In genomic region chr11:119043761-119044550, GRCm38 (mm10) we compare ENCODE assay signal across 8 mouse cellular contexts. TPM values are rescaled to one million over a fixed set of nuclear protein-coding genes. Genes with fewer than 3 reads are reported as not detected.
A peak's percentile ranks its signal among the peaks of the same experiment; 100 is the strongest.
DNase-seq lines count a peak whose midpoint lies in the region; ATAC-seq lines count a peak whose summit lies in the region.

No protein-coding gene starts in this region.

- H3K9me3 ChIP-seq in kidney, embryonic 16.5 days (ENCODE audit: low read length) = no peaks in the 10 kb centered on the region
- H3K9me3 ChIP-seq in liver, embryonic 16.5 days (replicated peaks; ENCODE audit: control insufficient read depth, low read length) = no peaks in the 10 kb centered on the region

- peak overlapping the region; percentile 30; the same call in 1 of the 2 replicates for H3K4me2 ChIP-seq in kidney, embryonic 16.5 days (replicated peaks; ENCODE audit: low read depth, low read length)
- H3K4me2 ChIP-seq in liver, embryonic 16.5 days (ENCODE audit: low read depth, low read length) = 0 out of 2 replicates have a peak overlapping the region, but pooled peaks have one; percentile 22

- 5% methylated on average over 10 of the region's 10 CpGs for WGBS in kidney, embryonic 16.5 days
- WGBS in liver, embryonic 16.5 days (ENCODE audit: insufficient replicate concordance) = 5% methylated on average over 10 of the region's 10 CpGs

- DNase-seq in kidney, adult 8-10 months = no peak
- peak; percentile 61 for DNase-seq in NIH3T3 (ENCODE audit: low read depth)
- peak; percentile 68 for DNase-seq in embryo, embryonic 9.5 days (ENCODE audit: extremely low spot score)
- DNase-seq in gastrocnemius, postnatal 14 days = no peak
- DNase-seq in ovary, adult 18-20 months (ENCODE audit: low spot score) = no peak
- no peak for DNase-seq in c-Kit-positive CD71-positive TER-119-positive erythroid progenitor cells, embryonic 14.5 days (ENCODE audit: low spot score)

- intact Hi-C loops in gastrocnemius, postnatal 14 days (cut with DNase I; ENCODE audit: low total_unique reads) = no loop called here

- H3K4me1 ChIP-seq in kidney, embryonic 16.5 days (ENCODE audit: insufficient read depth, low read length) = peaks cover 54% of the 10 kb centered on the region
- peaks cover 33% of the 10 kb centered on the region for H3K4me1 ChIP-seq in liver, embryonic 16.5 days (ENCODE audit: control insufficient read depth, low read depth, low read length)

- H3K4me3 ChIP-seq in kidney, embryonic 16.5 days (ENCODE audit: low read length) = no peak overlapping the region
- no peak overlapping the region for H3K4me3 ChIP-seq in liver, embryonic 16.5 days (ENCODE audit: low read depth, low read length)

- H3K27ac ChIP-seq in kidney, embryonic 16.5 days (ENCODE audit: low read length) = no peak overlapping the region
- no peak overlapping the region for H3K27ac ChIP-seq in liver, embryonic 16.5 days (ENCODE audit: low read length)

- no peak overlapping the region for H3K9ac ChIP-seq in kidney, embryonic 16.5 days (replicated peaks; ENCODE audit: low read length)
- no peak overlapping the region for H3K9ac ChIP-seq in liver, embryonic 16.5 days (ENCODE audit: low read depth, low read length)

- H3K36me3 ChIP-seq in kidney, embryonic 16.5 days (ENCODE audit: insufficient read depth, low read length) = peaks cover 4% of the 10 kb centered on the region
- H3K36me3 ChIP-seq in liver, embryonic 16.5 days (ENCODE audit: control insufficient read depth, insufficient read depth) = no peaks in the 10 kb centered on the region

- H3K27me3 ChIP-seq in kidney, embryonic 16.5 days (ENCODE audit: insufficient read depth, low read length) = peaks cover 80% of the 10 kb centered on the region
- peaks cover 97% of the 10 kb centered on the region for H3K27me3 ChIP-seq in liver, embryonic 16.5 days (ENCODE audit: control insufficient read depth, insufficient read depth, low read depth, low read length)

- no peak for ATAC-seq in kidney, embryonic 16.5 days (ENCODE audit: low FRiP score, low TSS enrichment)
- ATAC-seq in liver, embryonic 16.5 days (ENCODE audit: low read depth) = no peak

RNA-seq across cellular contexts. Expression of gene Cbx8, which starts 3.2 kb away (rescaled TPM):
- polyA plus RNA-seq in kidney, embryonic 16.5 days (2015; fragmentation: Nextera tagmentation; extraction: Ambion mirVana) = 8.2 and 8.5 TPM in 2 replicates
- 3.0 and 3.1 TPM in 2 replicates for polyA plus RNA-seq in liver, embryonic 16.5 days (2015; fragmentation: Nextera tagmentation; extraction: Ambion mirVana)
- total RNA-seq in gastrocnemius, postnatal 14 days (2021) = 1 to 10 TPM; 2.1 to 2.7 TPM

RNA-seq across cellular contexts. Expression of gene Cbx2, which starts 21.2 kb away (rescaled TPM):
- 35.5 and 37.3 TPM in 2 replicates for polyA plus RNA-seq in kidney, embryonic 16.5 days (2015; fragmentation: Nextera tagmentation; extraction: Ambion mirVana)
- polyA plus RNA-seq in liver, embryonic 16.5 days (2015; fragmentation: Nextera tagmentation; extraction: Ambion mirVana) = 2.6 and 3.3 TPM in 2 replicates
- total RNA-seq in gastrocnemius, postnatal 14 days (2021) = 1 to 10 TPM; 1.4 to 1.9 TPM

RNA-seq across cellular contexts. Expression of gene Cbx4, which starts 42.1 kb away (rescaled TPM):
- polyA plus RNA-seq in kidney, embryonic 16.5 days (2015; fragmentation: Nextera tagmentation; extraction: Ambion mirVana) = 9.9 and 10.9 TPM in 2 replicates
- 2.5 and 2.9 TPM in 2 replicates for polyA plus RNA-seq in liver, embryonic 16.5 days (2015; fragmentation: Nextera tagmentation; extraction: Ambion mirVana)
- 1 to 10 TPM; 4.7 to 5.9 TPM for total RNA-seq in gastrocnemius, postnatal 14 days (2021)

RNA-seq across cellular contexts. Expression of gene Enpp7, which starts 56.0 kb away (rescaled TPM):
- polyA plus RNA-seq in kidney, embryonic 16.5 days (2015; fragmentation: Nextera tagmentation; extraction: Ambion mirVana) = not detected in 2 replicates
- polyA plus RNA-seq in liver, embryonic 16.5 days (2015; fragmentation: Nextera tagmentation; extraction: Ambion mirVana) = not detected in 2 replicates
- not detected for total RNA-seq in gastrocnemius, postnatal 14 days (2021)

Comparison
In these comparisons a context has a peak if more than half of its experiments do, and no peak if none do; other contexts are left out.
1. DNase-seq: peak in NIH3T3 (single experiment) and embryo, embryonic 9.5 days (single experiment); none in kidney, adult 8-10 months (0 of 2), gastrocnemius, postnatal 14 days (single experiment), ovary, adult 18-20 months (single experiment) and c-Kit-positive CD71-positive TER-119-positive erythroid progenitor cells, embryonic 14.5 days (single experiment).